Mouse (Mus musculus): Measurements from ENCODE around the gene Krt35. TPM values are rescaled to one million over a fixed set of nuclear protein-coding genes. Genes with fewer than 3 reads are reported as not detected.

The Krt35 gene
- polyA plus RNA-seq (2016; fragmentation: Nextera tagmentation; extraction: Ambion mirVana) = not detected in 2 replicates

DNA sequence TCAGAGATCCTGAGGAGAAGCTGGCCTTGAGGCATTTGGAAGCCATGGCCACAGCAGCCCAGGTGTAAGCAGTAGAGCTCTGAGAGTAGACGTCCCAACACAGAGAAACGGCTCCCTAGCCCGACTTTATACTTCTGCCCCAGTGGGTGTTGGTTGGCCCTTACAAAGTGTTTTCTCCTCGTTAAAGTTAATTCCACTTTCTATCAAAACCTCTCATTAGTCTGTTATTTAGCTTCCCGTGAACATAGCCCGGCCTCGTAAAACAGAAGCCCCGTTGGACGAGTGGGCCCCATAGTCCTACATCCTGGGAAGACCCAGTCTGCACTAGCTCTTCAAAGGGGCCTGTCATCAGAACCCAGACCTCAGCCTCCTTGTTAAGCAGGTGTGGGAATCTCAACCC, at the start of gene Krt35:
TSS of gene Krt35 (minus strand) at position 101 of the 400 bp plus-strand sequence.
- Histone ChIP-seq H3K9me3 (no peaks in the 10 kb centered on the region), H3K4me1 (no peaks in the 10 kb centered on the region), H3K36me3 (no peaks in the 10 kb centered on the region), H3K27me3 (no peaks in the 10 kb centered on the region), H3K9ac (replicated peaks) (no peak within 1 kb of the TSS), H3K4me3 (no peak within 1 kb of the TSS), H3K4me2 (replicated peaks) (no peak within 1 kb of the TSS), H3K27ac (replicated peaks) (no peak within 1 kb of the TSS)
- WGBS = 93% methylated on average over 9 of the region's 9 CpGs
- ATAC-seq (ENCODE audit: low FRiP score, low read depth) = no peak

DNA sequence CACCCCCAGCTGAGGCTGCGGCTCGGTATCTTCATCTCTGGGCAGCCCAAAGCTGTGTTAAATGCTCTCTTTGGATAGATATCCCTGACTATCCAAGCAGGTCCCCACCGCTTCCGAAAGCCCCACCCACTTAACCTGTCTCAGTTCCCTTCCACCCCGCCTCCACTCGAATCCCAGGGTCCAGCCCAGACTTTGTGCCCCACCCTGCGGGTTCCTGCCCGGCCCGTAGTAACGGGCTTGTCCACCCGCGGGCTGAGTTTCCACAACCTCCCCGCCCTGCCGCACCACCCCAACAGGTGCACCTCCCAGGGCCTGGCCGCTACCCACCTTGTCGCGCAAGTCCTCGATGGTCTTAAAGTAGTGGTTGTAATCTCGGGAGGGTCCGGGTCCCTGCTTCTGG, 49.1 kb upstream of the Krt35 start:
- Histone ChIP-seq H3K27ac (replicated peaks) (no peak overlapping the region), H3K4me1 (peaks cover 10% of the 10 kb centered on the region), H3K36me3 (no peaks in the 10 kb centered on the region), H3K27me3 (peaks cover 41% of the 10 kb centered on the region), H3K9me3 (no peaks in the 10 kb centered on the region), H3K4me3 (peak overlapping the region; percentile 27), H3K9ac (replicated peaks) (no peak overlapping the region; the same call in 1 of the 2 replicates), H3K4me2 (replicated peaks) (peak overlapping the region; percentile 50)
- ATAC-seq (ENCODE audit: low FRiP score, low read depth) = no peak
- 3% methylated on average over 20 of the region's 20 CpGs for WGBS

DNA sequence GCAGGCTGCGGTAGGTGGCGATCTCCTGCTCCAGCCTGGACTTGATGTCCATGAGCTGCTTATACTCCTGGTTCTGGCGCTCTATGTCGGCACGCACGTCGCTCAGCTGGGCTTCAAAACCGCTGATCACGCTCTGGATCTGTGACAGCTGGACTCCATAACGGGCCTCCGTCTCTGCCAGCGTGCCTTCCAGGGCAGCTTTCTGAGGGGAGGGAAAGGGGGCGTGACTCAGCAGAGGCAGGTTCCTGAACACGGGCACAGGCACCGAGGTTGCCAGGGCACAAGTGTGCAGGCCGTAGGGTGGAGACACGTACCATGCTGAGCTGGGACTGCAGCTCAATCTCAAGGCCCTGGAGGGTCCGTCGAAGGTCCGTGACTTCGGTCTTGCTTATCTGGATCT, 44.9 kb upstream of the Krt35 start:
- Histone ChIP-seq H3K27me3 (peaks cover 35% of the 10 kb centered on the region), H3K27ac (replicated peaks) (no peak overlapping the region), H3K4me2 (replicated peaks) (no peak overlapping the region), H3K36me3 (no peaks in the 10 kb centered on the region), H3K9me3 (no peaks in the 10 kb centered on the region), H3K4me3 (no peak overlapping the region), H3K9ac (replicated peaks) (no peak overlapping the region), H3K4me1 (peaks cover 31% of the 10 kb centered on the region)
- 91% methylated on average over 21 of the region's 21 CpGs for WGBS
- ATAC-seq (ENCODE audit: low FRiP score, low read depth) = no peak

DNA sequence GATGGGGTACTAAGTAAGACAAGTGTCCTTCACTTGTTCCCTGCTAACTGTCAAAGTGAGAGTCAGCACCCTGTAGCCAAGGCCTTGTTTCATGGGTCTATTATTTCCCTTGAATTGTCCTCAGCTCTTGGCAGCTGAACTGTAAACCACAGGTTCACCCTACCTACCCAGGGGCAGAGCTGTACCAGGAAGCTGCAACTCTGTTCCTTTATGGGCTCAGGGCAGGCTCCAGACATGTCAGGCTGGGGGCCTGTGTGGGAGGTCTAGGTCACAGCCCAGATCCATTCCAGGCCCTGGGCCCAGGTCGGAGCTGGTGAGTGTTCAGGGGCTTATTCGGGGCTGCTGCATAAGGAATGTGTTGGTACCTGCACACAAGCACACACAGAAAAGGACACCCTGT, 43.4 kb upstream of the Krt35 start:
- 68% methylated on average over 2 of the region's 2 CpGs for WGBS
- no peak overlapping the region for H3K4me3 ChIP-seq
- peaks cover 22% of the 10 kb centered on the region for H3K4me1 ChIP-seq
- no peaks in the 10 kb centered on the region for H3K9me3 ChIP-seq
- H3K27me3 ChIP-seq = peaks cover 28% of the 10 kb centered on the region
- H3K36me3 ChIP-seq = no peaks in the 10 kb centered on the region
- no peak overlapping the region for H3K9ac ChIP-seq (replicated peaks)
- no peak overlapping the region for H3K27ac ChIP-seq (replicated peaks)
- H3K4me2 ChIP-seq (replicated peaks) = no peak overlapping the region
- ATAC-seq (ENCODE audit: low FRiP score, low read depth) = no peak

DNA sequence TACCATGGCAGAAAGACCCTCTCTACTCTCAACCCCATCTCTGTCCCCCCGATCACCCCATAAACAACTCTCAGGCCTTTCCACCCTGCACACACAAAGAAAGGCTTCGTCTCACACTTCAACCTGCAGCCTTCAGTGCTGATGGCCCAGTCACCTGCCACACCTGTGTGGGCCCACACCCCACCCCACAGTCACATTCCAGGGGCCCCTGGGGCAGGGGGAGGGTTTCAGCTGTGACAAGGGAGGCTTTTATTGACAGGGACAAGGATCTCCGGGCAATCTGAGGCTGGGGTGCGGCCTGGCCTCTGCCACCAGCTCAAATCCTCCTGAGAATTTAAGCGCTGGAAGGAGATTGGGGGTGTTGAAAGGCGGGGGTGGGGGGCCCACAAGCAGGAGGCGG, 42.8 kb upstream of the Krt35 start:
- H3K27ac ChIP-seq (replicated peaks) = no peak overlapping the region
- peaks cover 22% of the 10 kb centered on the region for H3K27me3 ChIP-seq
- no peak for ATAC-seq (ENCODE audit: low FRiP score, low read depth)
- 39% methylated on average over 7 of the region's 7 CpGs for WGBS
- peaks cover 22% of the 10 kb centered on the region for H3K4me1 ChIP-seq
- no peak overlapping the region for H3K4me2 ChIP-seq (replicated peaks)
- H3K4me3 ChIP-seq = no peak overlapping the region
- H3K9ac ChIP-seq (replicated peaks) = no peak overlapping the region
- no peaks in the 10 kb centered on the region for H3K9me3 ChIP-seq
- H3K36me3 ChIP-seq = no peaks in the 10 kb centered on the region

DNA sequence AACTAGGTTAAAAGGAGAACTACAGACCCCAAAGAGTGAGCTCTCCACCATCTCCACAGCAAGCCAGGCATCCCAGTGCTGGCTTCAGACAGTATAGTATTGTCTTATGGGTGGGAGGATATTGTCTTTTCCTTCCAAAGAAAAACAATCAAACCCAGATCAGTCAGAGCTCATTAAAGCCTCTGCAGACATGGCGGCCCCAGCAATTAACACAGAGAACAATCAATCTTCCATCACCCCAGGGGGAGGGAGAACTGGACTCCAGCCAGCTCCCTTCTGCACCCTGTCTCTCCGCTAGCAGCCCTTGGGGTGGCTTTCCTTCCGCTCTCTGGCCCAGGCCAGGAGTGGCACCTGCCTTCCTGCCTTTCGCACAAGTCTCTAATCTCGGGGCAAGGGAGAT, 41.7 kb upstream of the Krt35 start:
- 42% methylated on average over 5 of the region's 5 CpGs for WGBS
- no peaks in the 10 kb centered on the region for H3K36me3 ChIP-seq
- H3K4me1 ChIP-seq = peaks cover 22% of the 10 kb centered on the region
- no peak overlapping the region for H3K4me2 ChIP-seq (replicated peaks)
- peaks cover 26% of the 10 kb centered on the region for H3K27me3 ChIP-seq
- no peak overlapping the region for H3K4me3 ChIP-seq
- H3K9ac ChIP-seq (replicated peaks) = no peak overlapping the region
- no peak overlapping the region for H3K27ac ChIP-seq (replicated peaks)
- H3K9me3 ChIP-seq = no peaks in the 10 kb centered on the region
- ATAC-seq (ENCODE audit: low FRiP score, low read depth) = no peak; the same call in 1 of the 2 replicates

DNA sequence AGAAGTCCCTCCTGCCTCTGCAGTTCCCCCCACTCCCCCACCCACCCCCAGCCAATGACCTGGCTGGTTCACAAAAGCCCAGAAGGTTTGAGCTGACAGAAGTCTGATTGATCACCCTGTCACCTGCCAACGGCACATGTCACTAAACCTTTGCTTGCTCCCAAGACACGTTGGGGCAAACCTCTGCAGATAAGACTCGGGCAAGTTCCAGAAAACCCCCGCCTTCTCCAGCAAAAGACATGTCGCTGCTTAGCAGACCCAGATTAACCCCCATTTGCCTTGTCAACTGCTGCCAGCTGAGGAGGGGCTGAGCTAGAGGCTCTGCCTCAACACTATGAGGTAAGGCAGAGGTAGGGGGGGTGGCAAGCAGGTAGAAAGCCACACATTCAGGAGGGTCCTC, 40.5 kb upstream of the Krt35 start:
- Histone ChIP-seq H3K4me2 (replicated peaks) (no peak overlapping the region), H3K9me3 (no peaks in the 10 kb centered on the region), H3K27me3 (peaks cover 26% of the 10 kb centered on the region), H3K27ac (replicated peaks) (no peak overlapping the region), H3K9ac (replicated peaks) (0 out of 2 replicates have a peak overlapping the region, but pooled peaks have one; percentile 2), H3K4me3 (no peak overlapping the region), H3K4me1 (peaks cover 22% of the 10 kb centered on the region), H3K36me3 (no peaks in the 10 kb centered on the region)
- ATAC-seq (ENCODE audit: low FRiP score, low read depth) = no peak
- 26% methylated on average over 5 of the region's 5 CpGs for WGBS

DNA sequence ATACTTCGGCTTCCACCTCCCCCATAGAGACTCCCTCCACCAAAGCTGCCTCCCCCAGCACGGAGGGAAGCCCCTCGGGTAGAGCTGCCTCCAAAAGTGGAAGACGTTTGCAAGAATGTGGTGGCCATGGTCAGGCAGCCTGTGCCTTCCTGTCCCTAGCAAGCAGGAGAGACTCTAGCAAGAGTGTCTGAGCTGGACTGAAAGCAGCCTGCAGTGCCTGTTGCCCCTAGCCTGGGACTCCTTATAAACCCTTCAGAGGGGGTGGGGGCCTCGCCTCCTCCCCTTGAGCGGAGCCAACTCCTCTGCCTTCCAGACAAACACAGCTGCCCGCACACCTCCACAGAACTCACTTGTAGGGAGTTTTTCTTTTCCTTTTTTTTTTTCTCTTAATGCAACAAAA, 39.7 kb upstream of the Krt35 start, which contains the start of gene Krt15:
TSS of gene Krt15 (minus strand) at position 198 of the 400 bp plus-strand sequence.
- Histone ChIP-seq H3K4me1 (peaks cover 22% of the 10 kb centered on the region), H3K27ac (replicated peaks) (no peak within 1 kb of the TSS), H3K9ac (replicated peaks) (0 out of 2 replicates have a peak within 1 kb of the TSS, but pooled peaks have one; percentile 2), H3K9me3 (no peaks in the 10 kb centered on the region), H3K4me2 (replicated peaks) (no peak within 1 kb of the TSS), H3K4me3 (no peak within 1 kb of the TSS), H3K27me3 (peaks cover 26% of the 10 kb centered on the region), H3K36me3 (no peaks in the 10 kb centered on the region)
- 66% methylated on average over 7 of the region's 7 CpGs for WGBS
- no peak for ATAC-seq (ENCODE audit: low FRiP score, low read depth)

DNA sequence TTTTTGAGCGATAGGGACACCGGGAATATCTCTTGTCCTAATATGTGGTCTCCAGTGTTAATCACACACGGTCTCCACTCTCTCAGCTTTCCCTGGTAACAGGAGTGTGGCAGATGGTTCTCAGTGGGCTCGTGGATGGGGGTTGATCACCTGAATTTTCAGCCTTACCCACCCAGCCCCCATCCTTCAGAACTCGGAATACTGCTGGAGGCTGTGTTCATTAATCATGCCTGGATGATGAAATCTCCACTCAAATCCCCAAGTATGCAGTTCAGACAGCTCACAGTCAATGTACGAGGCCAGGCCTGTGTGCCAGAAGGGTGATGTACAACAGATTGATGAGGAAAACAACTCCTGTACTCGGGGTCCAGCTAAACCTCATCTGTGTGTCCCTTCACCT, 28.9 kb upstream of the Krt35 start:
- no peak overlapping the region for H3K4me3 ChIP-seq
- no peak overlapping the region for H3K4me2 ChIP-seq (replicated peaks)
- H3K36me3 ChIP-seq = no peaks in the 10 kb centered on the region
- WGBS = 83% methylated on average over 7 of the region's 7 CpGs
- H3K9me3 ChIP-seq = no peaks in the 10 kb centered on the region
- no peak overlapping the region for H3K27ac ChIP-seq (replicated peaks)
- no peaks in the 10 kb centered on the region for H3K4me1 ChIP-seq
- no peak for ATAC-seq (ENCODE audit: low FRiP score, low read depth)
- H3K9ac ChIP-seq (replicated peaks) = no peak overlapping the region
- no peaks in the 10 kb centered on the region for H3K27me3 ChIP-seq

DNA sequence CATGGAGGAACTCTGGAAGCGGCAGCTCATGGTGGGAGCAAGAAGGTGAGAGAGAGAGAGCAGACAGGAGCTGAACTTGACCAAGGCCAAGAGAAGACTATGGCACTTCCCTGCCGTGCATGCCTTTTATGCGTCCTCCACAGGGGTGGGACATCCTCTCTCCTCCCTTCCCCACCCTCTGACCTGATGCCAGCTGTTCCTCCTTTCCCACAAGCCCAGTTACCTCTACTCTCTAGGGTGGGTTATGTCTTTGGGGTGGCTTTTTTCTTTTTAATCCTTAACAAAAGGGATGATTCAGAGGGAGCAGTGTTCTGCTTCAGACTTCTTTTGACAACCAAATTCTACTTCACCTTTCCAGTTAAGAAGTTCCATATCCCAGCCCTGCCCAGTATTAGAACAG, 25.4 kb upstream of the Krt35 start, which contains the start of gene Krt13:
TSS of gene Krt13 (minus strand) at position 101 of the 400 bp plus-strand sequence.
- Histone ChIP-seq H3K27me3 (no peaks in the 10 kb centered on the region), H3K36me3 (no peaks in the 10 kb centered on the region), H3K27ac (replicated peaks) (no peak within 1 kb of the TSS), H3K4me2 (replicated peaks) (no peak within 1 kb of the TSS), H3K4me1 (no peaks in the 10 kb centered on the region), H3K4me3 (no peak within 1 kb of the TSS), H3K9me3 (no peaks in the 10 kb centered on the region), H3K9ac (replicated peaks) (no peak within 1 kb of the TSS)
- WGBS = 87% methylated on average over 3 of the region's 3 CpGs
- no peak for ATAC-seq (ENCODE audit: low FRiP score, low read depth)

DNA sequence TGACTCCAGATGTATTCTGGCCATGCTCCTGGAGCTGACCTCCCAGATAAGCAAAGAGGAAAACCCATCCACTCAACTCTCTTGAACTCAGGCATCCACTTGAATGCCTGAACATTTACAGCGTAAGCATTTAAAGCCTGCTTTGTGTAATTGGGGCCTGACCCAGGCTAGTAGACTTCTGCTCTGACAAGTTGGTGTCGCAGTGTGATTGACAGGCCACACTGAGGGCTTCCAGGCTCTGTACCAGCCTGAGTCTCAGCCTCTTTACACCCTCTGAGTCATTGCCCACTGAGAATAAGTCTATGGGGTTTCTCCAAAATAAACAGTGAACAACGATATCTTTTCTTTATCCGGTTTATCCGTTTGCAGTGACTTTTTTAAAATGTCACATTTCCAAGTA, 24.3 kb upstream of the Krt35 start:
- Histone ChIP-seq H3K27me3 (no peaks in the 10 kb centered on the region), H3K36me3 (no peaks in the 10 kb centered on the region), H3K27ac (replicated peaks) (no peak overlapping the region), H3K4me2 (replicated peaks) (no peak overlapping the region), H3K9ac (replicated peaks) (no peak overlapping the region), H3K4me1 (no peaks in the 10 kb centered on the region), H3K9me3 (no peaks in the 10 kb centered on the region), H3K4me3 (no peak overlapping the region)
- ATAC-seq (ENCODE audit: low FRiP score, low read depth) = no peak
- 93% methylated on average over 5 of the region's 5 CpGs for WGBS

DNA sequence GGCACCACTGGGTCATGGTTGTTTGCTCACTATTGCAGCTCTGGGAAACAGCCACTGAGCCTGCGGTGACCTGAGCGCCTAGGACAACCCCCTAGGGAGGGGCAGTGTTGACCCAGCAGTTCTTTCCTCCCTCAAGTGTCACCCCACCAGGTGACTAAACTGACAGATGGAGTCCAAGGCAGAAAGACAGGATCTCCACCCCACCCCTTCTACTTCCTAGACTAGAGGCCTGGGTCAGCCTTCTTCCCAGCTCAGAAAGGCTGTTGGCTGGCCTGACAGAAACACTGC, 17.6 kb upstream of the Krt35 start:
- ATAC-seq (ENCODE audit: low FRiP score, low read depth) = no peak
- Histone ChIP-seq H3K36me3 (no peaks in the 10 kb centered on the region), H3K4me3 (no peak overlapping the region), H3K4me1 (no peaks in the 10 kb centered on the region), H3K27me3 (no peaks in the 10 kb centered on the region), H3K9me3 (no peaks in the 10 kb centered on the region), H3K4me2 (replicated peaks) (no peak overlapping the region), H3K27ac (replicated peaks) (no peak overlapping the region), H3K9ac (replicated peaks) (no peak overlapping the region)
- WGBS = 82% methylated on average over 2 of the region's 2 CpGs

DNA sequence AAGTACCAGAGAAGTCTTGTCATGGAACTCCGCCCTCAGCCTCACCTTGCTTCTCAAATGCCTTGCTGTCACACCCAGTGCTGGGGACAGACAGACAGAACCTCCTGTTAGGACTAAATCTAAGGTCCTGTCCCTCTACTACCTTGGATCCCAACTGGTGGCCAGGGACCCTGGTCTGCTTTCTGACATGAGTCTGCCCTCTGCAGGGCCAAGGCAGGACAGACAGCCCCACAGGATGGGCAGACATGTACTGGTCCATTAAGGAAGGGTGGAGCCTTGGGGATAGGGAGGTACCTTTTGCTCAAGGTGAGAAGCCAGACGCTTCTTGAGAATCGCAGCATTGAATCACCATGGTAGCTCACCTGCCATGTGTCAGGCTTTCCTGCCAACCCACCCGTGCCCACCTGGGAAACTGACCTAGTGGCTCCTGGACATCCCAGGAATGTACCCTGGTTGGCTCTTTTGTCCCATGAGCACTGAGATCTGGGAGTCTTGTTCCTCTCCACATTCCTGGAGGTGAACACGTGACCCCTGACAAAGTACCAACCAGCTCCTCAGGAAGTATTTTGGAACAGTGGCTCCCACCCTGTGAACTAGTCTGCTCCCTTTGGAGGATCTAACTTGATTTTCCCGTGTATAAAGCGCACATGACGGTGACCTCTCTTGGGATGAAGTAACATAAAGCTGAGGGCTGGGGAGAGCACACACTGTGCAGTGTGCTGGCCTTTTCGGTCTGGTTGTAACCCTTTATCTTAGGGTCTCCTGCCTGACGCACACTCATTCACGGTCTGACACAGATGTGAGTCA, 17.1 kb upstream of the Krt35 start:
- no peak for ATAC-seq (ENCODE audit: low FRiP score, low read depth)
- no peak overlapping the region for H3K4me3 ChIP-seq
- no peak overlapping the region for H3K27ac ChIP-seq (replicated peaks)
- WGBS = 86% methylated on average over 11 of the region's 11 CpGs
- H3K27me3 ChIP-seq = no peaks in the 10 kb centered on the region
- no peaks in the 10 kb centered on the region for H3K36me3 ChIP-seq
- H3K4me1 ChIP-seq = no peaks in the 10 kb centered on the region
- H3K4me2 ChIP-seq (replicated peaks) = no peak overlapping the region
- no peak overlapping the region for H3K9ac ChIP-seq (replicated peaks)
- no peaks in the 10 kb centered on the region for H3K9me3 ChIP-seq

All from midbrain, embryonic 12.5 days (tissue).